Mouse (Mus musculus): ENCODE results near the gene Psmb10. TPM values are rescaled to one million over a fixed set of nuclear protein-coding genes. Genes with fewer than 3 reads are reported as not detected.

Gene Psmb10
- total RNA-seq, 2 experiments from 2014 or later, result 53.0 to 61.6 TPM

- no peak for DNase-seq (ENCODE audit: low spot score in 2 of 2)
- Histone ChIP-seq H3K4me3 (no peak overlapping the region), H3K27ac (peak overlapping the region; percentile 84)
- no peak for TF ChIP-seq CTCF (conservative IDR thresholded peaks at IDR 0.05)
Measured at GRCm38 (mm10) chr8:105889756-105890465, 48.3 kb downstream of the Psmb10 start.

Small RNA genes lying within 50 kb of the gene (microRNA-seq; reads per million reads assigned to microRNA genes)
- gene Mir7074, result 0 to 0.18 reads per million in 2 experiments

Other genes with a start within 250 kb of the Psmb10 start
- 10 to 100 TPM; 41.1 to 41.5 TPM for gene Acd, start 237.3 kb downstream of the Psmb10 start, total RNA-seq (2021)
- 10 to 100 TPM; 32.7 to 35.4 TPM for gene Pard6a, start 237.3 kb downstream of the Psmb10 start, total RNA-seq (2021)
- gene 4933405L10Rik, start 230.8 kb downstream of the Psmb10 start, total RNA-seq (2021), result under 1 TPM in 1 of 2 experiments, not detected in 1; 0.84 TPM
- 10 to 100 TPM in 1 of 2 experiments, 1 to 10 TPM in 1; 8.1 to 10.8 TPM for gene Enkd1, start 230.2 kb downstream of the Psmb10 start, total RNA-seq (2021)
- gene Gfod2, start 179.8 kb downstream of the Psmb10 start, total RNA-seq (2021), result 10 to 100 TPM; 18.2 to 22.8 TPM
- 10 to 100 TPM; 25.1 to 27.3 TPM for gene Ranbp10, start 111.1 kb downstream of the Psmb10 start, total RNA-seq (2021)
- under 1 TPM; 0.22 to 0.28 TPM for gene Tsnaxip1, start 110.7 kb downstream of the Psmb10 start, total RNA-seq (2021)
- gene Cenpt, start 85.2 kb downstream of the Psmb10 start, total RNA-seq (2021), result 10 to 100 TPM; 14.6 to 16.0 TPM
- 10 to 100 TPM; 37.2 to 38.9 TPM for gene Thap11, start 83.3 kb downstream of the Psmb10 start, total RNA-seq (2021)
- 10 to 100 TPM; 33.5 to 40.8 TPM for gene Nutf2, start 77.9 kb downstream of the Psmb10 start, total RNA-seq (2021)
- 10 to 100 TPM; 69.0 to 70.4 TPM for gene Edc4, start 57.6 kb downstream of the Psmb10 start, total RNA-seq (2021)
- gene Nrn1l, start 44.9 kb downstream of the Psmb10 start, total RNA-seq (2021), result 1 to 10 TPM; 2.4 TPM
- gene Pskh1, start 38.0 kb downstream of the Psmb10 start, total RNA-seq (2021), result 1 to 10 TPM; 8.0 to 9.9 TPM
- 1 to 10 TPM; 1.4 to 1.5 TPM for gene Ctrl, start 4.6 kb downstream of the Psmb10 start, total RNA-seq (2021)
- gene Lcat, start 4.9 kb upstream of the Psmb10 start, total RNA-seq (2021), result 10 to 100 TPM; 37.6 to 40.6 TPM
- gene Slc12a4, start 27.7 kb upstream of the Psmb10 start, total RNA-seq (2021), result 10 to 100 TPM; 19.4 to 26.6 TPM
- gene Dpep3, start 41.0 kb upstream of the Psmb10 start, total RNA-seq (2021), result not detected
- gene Dus2, start 52.9 kb upstream of the Psmb10 start, total RNA-seq (2021), result 10 to 100 TPM; 21.0 TPM
- gene Dpep2nb, start 67.5 kb upstream of the Psmb10 start, total RNA-seq (2021), result not detected
- gene Ddx28, start 73.4 kb upstream of the Psmb10 start, total RNA-seq (2021), result 10 to 100 TPM; 12.4 to 14.0 TPM
- 10 to 100 TPM; 12.4 to 12.7 TPM for gene Nfatc3, start 120.4 kb upstream of the Psmb10 start, total RNA-seq (2021)
- gene Esrp2, start 198.5 kb upstream of the Psmb10 start, total RNA-seq (2021), result under 1 TPM; 0.39 to 0.67 TPM
- 10 to 100 TPM; 21.7 to 21.8 TPM for gene Pla2g15, start 212.0 kb upstream of the Psmb10 start, total RNA-seq (2021)
- gene Slc7a6, start 230.4 kb upstream of the Psmb10 start, total RNA-seq (2021), result 10 to 100 TPM; 24.6 to 26.7 TPM

Measured in layer of hippocampus, adult 2 months (tissue).